Mouse (Mus musculus) forebrain, embryonic 13.5 days (tissue): ENCODE data around the gene Klhl1. TPM values are rescaled to one million over a fixed set of nuclear protein-coding genes. Genes with fewer than 3 reads are reported as not detected.
A peak's percentile ranks its signal among the peaks of the same experiment; 100 is the strongest.

Experiments
- ATAC-seq: fragments of 200-750 bp; cut with Nextera tagmentation; 2 replicates; pipeline ENCODE4 v1.8.0; 2017
- H3K27ac ChIP-seq: fragments of 300-500 bp; sonication (generic); 2 replicates; pipeline ENCODE4 v1.5.1; 2015; ENCODE audit warnings: inconsistent platforms, mild to moderate bottlenecking, moderate library complexity
- H3K27me3 ChIP-seq: fragments of 300-500 bp; sonication (generic); 2 replicates; pipeline ENCODE4 v1.6.1; 2015; ENCODE audit warnings: mild to moderate bottlenecking, inconsistent platforms
- H3K36me3 ChIP-seq: fragments of 300-500 bp; sonication (generic); 2 replicates; pipeline ENCODE4 v1.6.1; 2015; ENCODE audit warnings: mild to moderate bottlenecking, inconsistent platforms; ENCODE audit not compliant: poor library complexity, severe bottlenecking
- H3K4me1 ChIP-seq: fragments of 300-500 bp; sonication (generic); 2 replicates; pipeline ENCODE4 v1.6.1; 2015; ENCODE audit warnings: inconsistent platforms
- H3K4me2 ChIP-seq: fragments of 300-500 bp; sonication (generic); 2 replicates; pipeline ENCODE4 v1.6.1; 2015; ENCODE audit warnings: inconsistent platforms, mild to moderate bottlenecking, moderate library complexity
- H3K4me3 ChIP-seq: fragments of 300-500 bp; sonication (generic); 2 replicates; pipeline ENCODE4 v1.5.1; 2015; ENCODE audit warnings: mild to moderate bottlenecking, inconsistent platforms
- H3K9ac ChIP-seq: fragments of 300-500 bp; sonication (generic); 2 replicates; pipeline ENCODE4 v1.6.1; 2015; ENCODE audit warnings: mild to moderate bottlenecking, inconsistent platforms
- H3K9me3 ChIP-seq: fragments of 300-500 bp; sonication (generic); replicated peaks from 2 replicates; pipeline ENCODE4 v1.6.1; 2016; ENCODE audit warnings: inconsistent platforms
- WGBS: fragments of 180-500 bp; shearing (Covaris S2); methylation state at CpG from one replicate; pipeline ENCODE4 v1.1.7; 2015; 5-methylcytosine and 5-hydroxymethylcytosine counted together
- polyA plus RNA-seq: library from polyadenylated mRNA; unstranded; fragments of >200 nt; fragmentation: Nextera tagmentation; extraction: Ambion mirVana; gene quantifications from 2 replicates; pipeline ENCODE4 v1.2.1, GENCODE M21; 2015

Gene Klhl1
- polyA plus RNA-seq, result 0.98 and 1.5 TPM in 2 replicates

DNA sequence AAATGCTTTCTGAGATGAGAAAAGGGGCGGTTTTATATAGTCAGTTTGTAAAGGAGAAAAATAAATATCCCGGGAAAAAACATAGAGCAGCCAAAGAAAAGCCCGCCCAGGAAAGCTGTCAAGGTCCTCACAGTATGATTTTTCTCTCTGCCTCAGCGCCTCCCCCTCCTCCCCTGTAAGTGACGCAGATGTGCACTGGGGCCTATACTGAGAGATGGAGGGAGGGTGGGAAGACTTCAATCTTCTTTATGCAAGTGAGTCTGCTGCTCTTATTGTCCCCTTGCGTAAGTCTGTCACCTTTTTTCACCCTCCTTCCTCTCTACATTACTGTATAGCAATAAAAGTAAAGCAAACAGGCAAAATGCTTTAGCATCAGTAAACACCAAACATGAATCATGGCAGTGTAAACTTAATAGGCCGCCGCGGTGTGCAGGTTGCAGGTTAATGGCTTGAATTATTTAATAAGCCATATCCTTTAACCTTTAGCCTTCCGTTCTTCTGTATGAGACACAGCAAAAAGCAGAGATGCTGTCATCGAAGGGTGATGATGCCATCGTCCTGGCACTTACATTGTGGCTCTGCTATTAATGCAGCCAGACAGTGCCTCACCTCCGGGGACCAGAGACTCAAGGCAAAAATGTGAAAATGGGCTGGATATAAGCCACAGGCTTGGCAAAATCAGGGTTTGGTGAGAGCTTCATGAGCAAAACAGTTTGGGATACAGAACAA, at the start of gene Klhl1:
Gene Klhl1, minus strand, starts transcription at position 149 of the 729 bp plus-strand sequence.
- Histone ChIP-seq H3K4me3 (peak within 1 kb of the TSS; percentile 62), H3K27ac (no peak within 1 kb of the TSS; the same call in 1 of the 2 replicates), H3K4me2 (peak within 1 kb of the TSS; percentile 98), H3K4me1 (peaks cover 12% of the 10 kb centered on the region), H3K36me3 (no peaks in the 10 kb centered on the region), H3K9ac (peak within 1 kb of the TSS; percentile 75), H3K9me3 (no peaks in the 10 kb centered on the region), H3K27me3 (0 out of 2 replicates have a peak, but pooled peaks cover 3% of the 10 kb centered on the region)
- peak; percentile 88 for ATAC-seq
- WGBS, result 42% methylated on average over 13 of the region's 13 CpGs

DNA sequence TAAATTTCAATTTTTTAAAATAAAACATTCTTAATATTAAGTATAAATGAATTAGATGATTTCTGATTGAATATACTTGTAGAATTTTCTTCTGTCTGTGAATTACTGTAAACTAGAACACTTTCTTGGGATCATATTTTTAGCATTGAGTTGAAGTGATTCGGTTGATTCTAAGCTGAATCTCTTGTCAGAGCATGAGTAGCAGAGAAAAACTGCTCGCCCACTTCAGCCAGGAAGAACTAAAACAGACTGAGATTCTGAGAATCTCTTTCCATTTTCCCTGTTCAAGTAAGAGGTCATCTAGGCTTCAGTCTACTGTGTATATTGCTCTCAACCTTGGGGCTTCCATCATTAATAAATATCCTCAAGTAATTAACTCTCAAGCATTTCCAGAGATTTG, 34.8 kb upstream of the Klhl1 start:
- Histone ChIP-seq H3K27me3 (no peaks in the 10 kb centered on the region), H3K4me3 (no peak overlapping the region), H3K27ac (no peak overlapping the region), H3K4me1 (no peaks in the 10 kb centered on the region), H3K9me3 (no peaks in the 10 kb centered on the region), H3K9ac (no peak overlapping the region), H3K36me3 (no peaks in the 10 kb centered on the region), H3K4me2 (no peak overlapping the region)
- no peak for ATAC-seq
- WGBS, result 85% methylated on average over 2 of the region's 2 CpGs

DNA sequence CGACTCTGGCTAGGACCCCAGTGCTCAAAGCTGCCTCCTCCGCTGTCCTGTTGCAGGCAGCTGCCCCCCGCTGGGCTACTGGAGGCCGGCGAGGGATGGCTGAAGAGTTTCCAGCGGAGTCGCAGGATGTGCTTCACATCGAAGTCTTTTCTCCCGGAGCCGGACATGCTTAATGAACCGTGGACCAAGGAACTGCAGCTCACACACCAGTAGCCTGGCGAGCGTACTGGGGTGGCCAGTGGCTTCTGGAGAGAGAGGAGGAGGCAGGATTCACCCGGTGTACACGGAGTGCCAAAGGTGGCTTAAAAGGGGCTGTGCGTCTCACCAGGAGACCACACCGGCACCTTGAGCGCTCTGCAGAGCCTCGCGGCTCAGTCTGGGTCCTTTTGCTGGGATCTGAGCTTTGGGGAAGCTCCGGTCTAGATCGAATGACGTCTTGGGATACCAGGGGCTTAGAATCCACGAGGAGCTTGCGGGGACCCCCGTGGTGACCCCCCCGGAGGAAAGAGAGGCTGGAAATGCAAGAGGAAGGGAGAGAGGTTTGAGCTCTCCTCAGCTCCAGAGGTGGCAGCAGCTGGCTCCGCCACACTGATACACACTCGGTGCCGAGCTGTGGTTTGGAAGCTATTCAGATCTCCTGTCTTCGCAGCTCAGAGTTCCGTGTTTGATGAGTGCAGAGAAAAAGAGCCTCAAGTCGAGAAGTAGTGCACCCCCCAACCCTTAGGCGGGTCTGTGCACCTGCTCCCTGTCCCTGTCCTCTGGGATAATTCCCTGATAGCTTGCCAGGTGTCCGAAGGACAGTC, 550 bp downstream of the Klhl1 start:
- peak overlapping the region; percentile 75 for H3K9ac ChIP-seq
- no peaks in the 10 kb centered on the region for H3K36me3 ChIP-seq
- under 1% methylated on average over 35 of the region's 35 CpGs for WGBS
- peaks cover 12% of the 10 kb centered on the region for H3K4me1 ChIP-seq
- H3K27me3 ChIP-seq, result 0 out of 2 replicates have a peak, but pooled peaks cover 3% of the 10 kb centered on the region
- peak overlapping the region; percentile 62 for H3K4me3 ChIP-seq
- peak; percentile 88 for ATAC-seq
- H3K9me3 ChIP-seq, result no peaks in the 10 kb centered on the region
- no peak overlapping the region; the same call in 1 of the 2 replicates for H3K27ac ChIP-seq
- H3K4me2 ChIP-seq, result peak overlapping the region; percentile 98

DNA sequence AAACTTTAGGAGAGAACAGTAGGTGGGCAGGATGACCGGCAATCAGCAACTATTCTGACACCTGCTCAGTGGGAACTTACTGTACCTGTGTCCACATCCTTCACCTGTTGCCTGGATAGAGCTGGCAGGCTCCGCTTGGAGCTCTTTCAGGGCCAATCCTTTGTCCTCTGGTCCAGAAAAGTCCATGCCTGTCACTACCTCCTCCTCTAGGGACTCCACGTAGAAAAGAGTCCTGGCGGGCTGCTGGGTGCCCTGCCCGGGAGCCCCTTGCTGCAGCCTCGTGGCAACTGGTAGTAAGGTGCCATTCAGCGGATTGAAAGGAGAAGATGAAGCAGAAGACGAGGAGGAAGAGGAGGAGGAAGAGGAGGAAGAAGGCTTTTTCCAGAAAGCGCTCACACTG, 1.2 kb downstream of the Klhl1 start:
- H3K27ac ChIP-seq, result no peak overlapping the region
- 0 out of 2 replicates have a peak, but pooled peaks cover 3% of the 10 kb centered on the region for H3K27me3 ChIP-seq
- peaks cover 12% of the 10 kb centered on the region for H3K4me1 ChIP-seq
- no peaks in the 10 kb centered on the region for H3K36me3 ChIP-seq
- peak overlapping the region; percentile 98 for H3K4me2 ChIP-seq
- peak overlapping the region; percentile 75 for H3K9ac ChIP-seq
- 4% methylated on average over 9 of the region's 9 CpGs for WGBS
- peak overlapping the region; percentile 62 for H3K4me3 ChIP-seq
- H3K9me3 ChIP-seq, result no peaks in the 10 kb centered on the region
- ATAC-seq, result peak; percentile 52; the same call in 1 of the 2 replicates

DNA sequence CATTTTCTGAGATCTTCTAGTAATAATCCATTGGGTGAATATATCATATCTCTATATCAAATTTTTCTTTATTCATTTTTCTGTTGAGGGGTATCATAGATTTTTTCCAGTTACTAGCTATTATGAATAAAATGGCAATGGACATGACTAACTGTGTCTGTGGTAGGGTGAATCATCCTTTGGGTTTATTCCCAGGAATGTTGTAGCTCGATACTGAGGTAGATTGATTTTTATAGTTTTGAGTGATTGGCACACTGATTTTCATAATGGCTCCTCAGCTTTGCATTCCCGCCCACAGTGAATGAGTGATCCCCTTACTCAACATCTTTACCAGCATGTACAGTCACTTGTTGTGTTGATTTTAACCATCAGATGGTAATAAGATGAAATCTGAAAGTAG, 19.0 kb downstream of the Klhl1 start:
- Histone ChIP-seq H3K9ac (no peak overlapping the region), H3K4me2 (no peak overlapping the region), H3K27me3 (no peaks in the 10 kb centered on the region), H3K4me1 (no peaks in the 10 kb centered on the region), H3K27ac (no peak overlapping the region), H3K9me3 (no peaks in the 10 kb centered on the region), H3K4me3 (no peak overlapping the region), H3K36me3 (no peaks in the 10 kb centered on the region)
- no peak for ATAC-seq
- WGBS, result 90% methylated on average over 2 of the region's 2 CpGs

DNA sequence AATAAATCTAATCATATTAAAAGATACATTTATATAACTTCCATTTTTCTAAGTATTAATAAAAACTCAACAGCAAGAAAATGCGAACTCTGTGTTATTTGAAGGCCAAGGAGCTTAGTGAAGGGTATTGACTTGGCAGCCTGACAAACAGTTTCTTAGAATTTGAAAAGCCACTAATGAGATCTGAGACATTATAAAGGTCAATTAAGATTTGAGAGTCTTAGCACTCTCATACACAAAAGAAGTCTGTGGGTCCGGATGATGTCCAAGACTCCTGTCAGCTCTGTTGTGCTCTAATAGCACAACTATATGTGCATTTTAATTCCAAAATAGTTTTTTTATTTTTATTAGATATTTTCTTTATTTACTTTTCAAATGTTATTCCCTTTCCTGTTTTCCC, 47.1 kb downstream of the Klhl1 start:
- H3K9me3 ChIP-seq, result no peaks in the 10 kb centered on the region
- H3K4me1 ChIP-seq, result no peaks in the 10 kb centered on the region
- peak; percentile 45; the same call in 1 of the 2 replicates for ATAC-seq
- H3K4me2 ChIP-seq, result no peak overlapping the region
- H3K27me3 ChIP-seq, result no peaks in the 10 kb centered on the region
- 17% methylated on average over 2 of the region's 2 CpGs for WGBS
- no peak overlapping the region for H3K9ac ChIP-seq
- H3K27ac ChIP-seq, result no peak overlapping the region
- H3K4me3 ChIP-seq, result no peak overlapping the region
- no peaks in the 10 kb centered on the region for H3K36me3 ChIP-seq

DNA sequence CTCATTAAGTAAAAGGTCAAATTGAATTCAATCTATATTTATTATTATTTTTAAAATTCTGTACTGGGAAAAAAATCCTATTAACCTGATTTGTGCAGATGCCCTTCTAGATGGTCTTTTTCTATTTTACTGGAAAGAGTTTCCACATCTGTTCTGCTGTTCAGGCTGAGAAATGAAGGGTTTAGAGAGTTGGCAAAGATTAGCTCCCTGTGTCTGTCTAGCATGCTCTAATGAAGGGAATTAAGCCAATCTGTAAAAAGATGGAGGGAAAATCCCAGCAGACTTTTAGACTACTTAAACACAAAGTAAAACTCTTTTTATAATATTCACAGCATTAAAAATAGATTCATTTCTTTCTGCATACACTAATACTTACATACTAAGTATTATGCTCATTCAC, 47.6 kb downstream of the Klhl1 start:
- peak; percentile 75 for ATAC-seq
- no peak overlapping the region for H3K27ac ChIP-seq
- no peaks in the 10 kb centered on the region for H3K36me3 ChIP-seq
- H3K4me3 ChIP-seq, result no peak overlapping the region
- H3K27me3 ChIP-seq, result no peaks in the 10 kb centered on the region
- H3K9ac ChIP-seq, result no peak overlapping the region
- no peaks in the 10 kb centered on the region for H3K4me1 ChIP-seq
- no peak overlapping the region for H3K4me2 ChIP-seq
- no peaks in the 10 kb centered on the region for H3K9me3 ChIP-seq

DNA sequence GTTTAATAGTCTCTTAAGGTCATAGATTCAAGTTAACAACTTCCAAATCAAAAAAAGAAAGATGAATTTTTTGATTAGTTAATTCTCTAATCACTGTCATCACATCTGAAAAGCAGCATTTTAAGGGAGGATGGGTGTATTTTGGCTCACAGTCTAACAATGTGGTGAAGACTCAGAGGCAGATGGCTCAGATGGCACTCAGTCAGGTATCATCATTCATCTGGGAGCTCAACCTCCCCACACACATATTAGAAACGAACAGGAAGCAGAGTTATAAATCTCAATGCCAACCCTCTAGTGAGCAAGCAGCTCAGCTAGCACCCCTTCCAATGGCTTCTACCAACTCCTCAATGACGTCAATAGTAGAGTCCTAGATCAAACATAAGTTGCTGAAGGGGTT, 57.1 kb downstream of the Klhl1 start:
- Histone ChIP-seq H3K4me1 (no peaks in the 10 kb centered on the region), H3K4me2 (no peak overlapping the region), H3K9me3 (no peaks in the 10 kb centered on the region), H3K27me3 (no peaks in the 10 kb centered on the region), H3K27ac (no peak overlapping the region), H3K4me3 (no peak overlapping the region), H3K36me3 (no peaks in the 10 kb centered on the region), H3K9ac (no peak overlapping the region)
- ATAC-seq, result no peak; the same call in 1 of the 2 replicates
- WGBS, result 77% methylated on average over 2 of the region's 2 CpGs

DNA sequence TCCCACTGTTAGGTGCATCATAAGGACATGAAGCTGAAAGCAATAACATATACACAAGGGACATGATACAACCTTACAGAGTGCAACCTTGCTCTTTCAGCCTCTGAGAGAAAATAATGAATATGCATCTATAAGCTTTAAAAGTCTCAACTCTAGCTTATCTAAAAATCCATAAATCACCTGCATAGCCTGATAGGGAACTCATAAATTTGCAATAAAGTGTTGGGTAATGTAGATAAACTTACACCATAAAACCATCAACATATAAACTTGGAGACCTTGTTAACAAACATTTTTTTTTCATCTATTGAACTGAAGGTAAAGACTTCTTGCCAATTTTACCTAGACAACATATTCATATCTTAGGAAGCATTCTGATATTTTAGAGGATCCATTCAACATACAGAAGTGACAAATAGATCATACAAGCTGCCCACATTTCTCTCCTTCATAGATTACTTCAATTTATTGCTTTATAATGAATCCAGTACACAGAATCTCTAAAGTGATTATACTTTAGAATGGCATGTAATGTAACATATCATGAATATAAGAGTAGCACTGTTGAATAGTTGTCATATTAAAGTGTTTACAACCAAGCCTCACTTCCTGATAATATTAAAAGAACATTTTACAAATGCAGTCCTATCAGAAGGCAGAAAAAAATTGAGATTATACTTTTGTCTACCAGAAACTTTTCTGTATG, 126.7 kb downstream of the Klhl1 start:
- ATAC-seq, result no peak
- H3K36me3 ChIP-seq, result no peaks in the 10 kb centered on the region
- no peak overlapping the region for H3K4me2 ChIP-seq
- no peaks in the 10 kb centered on the region for H3K9me3 ChIP-seq
- H3K4me1 ChIP-seq, result no peaks in the 10 kb centered on the region
- H3K27me3 ChIP-seq, result no peaks in the 10 kb centered on the region
- H3K27ac ChIP-seq, result no peak overlapping the region
- no peak overlapping the region for H3K9ac ChIP-seq
- no peak overlapping the region for H3K4me3 ChIP-seq

DNA sequence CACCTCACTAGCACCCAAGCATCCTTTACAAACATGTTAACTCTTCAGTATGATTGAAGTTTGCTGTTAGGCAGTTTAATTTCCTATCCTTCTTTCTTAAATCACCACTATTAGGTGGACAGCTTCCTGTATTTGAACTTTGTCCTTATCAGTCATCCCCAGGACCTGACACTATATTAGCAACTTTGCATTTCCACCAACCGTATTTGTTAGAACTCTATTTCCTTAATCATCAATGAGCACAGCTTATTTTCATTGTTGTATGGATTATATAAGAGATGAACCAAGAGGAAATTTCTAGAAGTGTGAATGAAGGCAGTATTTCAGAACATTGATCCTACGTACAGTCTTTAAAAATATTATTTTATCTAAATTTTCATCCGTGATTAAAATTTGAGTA, 156.2 kb downstream of the Klhl1 start:
- H3K4me1 ChIP-seq, result no peaks in the 10 kb centered on the region
- H3K36me3 ChIP-seq, result no peaks in the 10 kb centered on the region
- no peak overlapping the region for H3K27ac ChIP-seq
- no peaks in the 10 kb centered on the region for H3K9me3 ChIP-seq
- no peak overlapping the region for H3K4me2 ChIP-seq
- ATAC-seq, result no peak
- no peak overlapping the region for H3K4me3 ChIP-seq
- H3K27me3 ChIP-seq, result no peaks in the 10 kb centered on the region
- H3K9ac ChIP-seq, result no peak overlapping the region
- 93% methylated on average over 3 of the region's 3 CpGs for WGBS

DNA sequence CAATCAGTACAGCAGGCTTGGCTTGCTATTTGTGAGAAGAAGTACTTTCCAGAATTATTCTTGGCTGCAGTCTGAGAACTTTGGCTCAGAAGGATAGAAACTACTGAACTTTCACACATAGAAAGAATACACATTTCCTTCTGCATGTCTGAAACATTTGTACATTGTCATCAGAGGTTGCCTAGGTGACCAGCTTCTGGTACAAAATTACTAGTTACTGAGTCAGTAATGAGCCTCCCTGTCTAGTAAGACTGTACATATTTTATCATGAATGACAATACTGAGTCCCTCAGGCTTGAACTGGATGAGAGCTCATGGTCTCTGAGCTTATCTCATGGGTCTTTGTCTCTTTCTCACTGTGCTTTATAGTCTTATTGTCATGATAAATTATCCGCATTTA, 170.7 kb downstream of the Klhl1 start:
- no peak overlapping the region for H3K4me2 ChIP-seq
- H3K9ac ChIP-seq, result no peak overlapping the region
- no peak overlapping the region for H3K27ac ChIP-seq
- no peaks in the 10 kb centered on the region for H3K36me3 ChIP-seq
- H3K4me3 ChIP-seq, result no peak overlapping the region
- H3K27me3 ChIP-seq, result no peaks in the 10 kb centered on the region
- H3K9me3 ChIP-seq, result no peaks in the 10 kb centered on the region
- WGBS, result 91% methylated on average over 1 of the region's 1 CpGs
- ATAC-seq, result no peak
- no peaks in the 10 kb centered on the region for H3K4me1 ChIP-seq

DNA sequence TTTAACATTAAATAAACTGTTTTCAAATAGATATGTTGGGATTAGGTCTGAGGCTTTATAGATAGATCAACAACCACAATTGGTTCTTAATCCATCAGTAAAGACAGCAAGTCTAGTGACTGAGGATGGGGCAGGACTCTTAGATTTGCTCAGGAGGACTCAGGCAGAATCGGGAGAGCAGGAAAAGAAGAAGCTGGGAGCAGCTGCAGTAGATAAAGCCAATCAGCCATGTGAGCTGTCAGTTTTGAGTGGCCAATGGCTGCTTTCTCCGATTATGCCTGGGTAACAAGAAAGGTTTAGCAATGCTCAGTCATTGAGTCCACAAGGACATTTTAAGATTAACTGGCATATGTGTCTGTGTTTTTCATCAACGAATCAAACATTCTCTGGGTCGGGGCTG, 187.8 kb downstream of the Klhl1 start:
- no peaks in the 10 kb centered on the region for H3K4me1 ChIP-seq
- H3K4me2 ChIP-seq, result no peak overlapping the region
- H3K9ac ChIP-seq, result no peak overlapping the region
- H3K4me3 ChIP-seq, result no peak overlapping the region
- H3K36me3 ChIP-seq, result no peaks in the 10 kb centered on the region
- 64% methylated on average over 4 of the region's 4 CpGs for WGBS
- no peaks in the 10 kb centered on the region for H3K9me3 ChIP-seq
- no peak for ATAC-seq
- no peak overlapping the region for H3K27ac ChIP-seq
- no peaks in the 10 kb centered on the region for H3K27me3 ChIP-seq
